Mouse (Mus musculus) cerebellum, adult 8-10 months (tissue): ENCODE data around the gene Mov10.

Source experiments
- DNase-seq: peaks from one replicate; pipeline ENCODE4 v3.0.0; 2022

Gene Mov10

DNA sequence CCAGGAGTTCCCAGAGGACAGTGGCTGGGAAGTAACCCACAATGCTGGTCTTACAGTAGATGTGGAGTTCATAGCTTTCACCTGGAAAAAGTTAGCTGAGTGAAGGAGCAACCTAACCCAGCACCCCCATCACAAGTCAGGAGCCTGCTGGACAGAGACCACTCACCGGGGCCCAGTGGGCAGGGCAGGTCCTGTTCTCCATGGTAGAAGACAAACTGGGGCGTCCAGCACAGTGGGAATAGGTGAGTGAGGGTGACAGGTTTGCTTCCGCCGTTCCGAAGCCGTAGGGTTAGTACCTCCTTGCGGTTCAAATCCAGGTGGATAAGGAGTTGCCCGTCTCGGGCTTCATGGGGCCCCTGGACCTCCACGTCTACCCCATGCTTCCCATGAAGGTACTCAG is 14.1 kb downstream of the Mov10 start:
- no peak for DNase-seq

DNA sequence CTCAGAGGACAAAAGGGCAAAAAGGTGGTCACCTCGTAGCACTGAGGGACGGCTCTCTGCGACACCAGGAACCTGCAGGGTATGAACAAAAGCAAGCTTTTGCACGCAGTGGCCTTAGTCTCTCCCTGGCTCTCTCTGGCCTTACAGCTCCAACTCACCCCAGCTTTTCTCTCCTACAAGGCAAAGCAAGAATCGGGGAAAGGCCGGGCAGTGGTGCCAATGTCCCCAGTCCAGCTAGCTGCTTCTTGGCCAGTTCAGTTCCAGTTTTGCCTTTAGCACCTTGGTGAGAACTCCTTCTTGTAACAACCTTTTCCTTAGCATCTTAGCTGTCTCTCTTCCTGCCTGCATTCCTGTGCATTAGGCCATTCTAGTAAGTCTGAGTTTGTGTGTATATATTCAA is 16.9 kb downstream of the Mov10 start:
- DNase-seq, result no peak

DNA sequence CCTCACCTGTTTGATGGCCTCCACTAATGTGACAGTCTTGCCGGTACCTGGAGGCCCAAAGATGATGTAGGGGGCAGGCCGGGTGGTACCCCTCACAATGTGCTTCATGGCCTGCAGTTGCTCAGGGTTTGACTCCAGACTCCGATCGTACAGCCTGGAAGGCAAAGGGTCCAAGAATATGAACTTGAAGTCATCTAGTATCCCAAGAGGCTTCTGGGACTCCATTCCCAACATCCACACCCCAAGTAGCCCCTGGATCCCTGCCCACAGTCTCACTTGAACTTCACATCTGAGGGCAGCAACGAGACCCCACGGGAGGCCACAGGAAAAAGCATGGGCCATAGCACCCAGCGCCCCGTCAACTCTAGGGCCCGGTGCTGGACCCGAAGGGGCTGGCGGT is 17.7 kb downstream of the Mov10 start:
- no peak for DNase-seq

DNA sequence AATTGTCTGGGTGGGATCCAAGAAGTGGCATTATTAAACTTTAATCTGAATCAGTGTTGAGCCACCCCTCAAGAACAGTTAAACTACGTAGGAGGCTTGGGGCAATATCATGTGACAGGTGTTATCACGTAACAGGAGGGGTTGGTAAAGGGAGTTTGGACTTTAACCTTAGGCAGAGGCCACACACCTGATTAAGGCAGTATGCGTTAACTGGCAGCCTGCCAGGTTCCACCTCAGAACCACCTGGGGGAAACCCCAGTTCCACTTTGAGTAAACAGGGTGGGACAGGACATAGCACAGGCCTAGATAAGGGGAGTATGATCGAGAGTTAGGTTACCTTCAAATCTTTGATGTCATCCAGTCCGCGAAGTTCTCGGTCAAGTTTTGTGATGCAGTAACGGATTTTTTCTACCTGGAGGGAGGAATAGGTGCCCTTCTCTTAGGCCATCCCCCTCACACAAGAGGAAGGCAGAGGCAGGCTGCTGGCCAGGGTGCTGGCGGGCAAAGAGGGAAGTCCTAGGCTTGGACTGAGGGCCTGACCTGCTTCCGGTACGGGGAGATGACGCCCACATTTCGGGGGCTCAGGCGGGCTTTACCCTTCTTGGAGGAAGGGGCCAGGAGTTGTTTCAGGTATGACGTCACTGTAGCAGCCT is 21.8 kb downstream of the Mov10 start:
- no peak for DNase-seq

DNA sequence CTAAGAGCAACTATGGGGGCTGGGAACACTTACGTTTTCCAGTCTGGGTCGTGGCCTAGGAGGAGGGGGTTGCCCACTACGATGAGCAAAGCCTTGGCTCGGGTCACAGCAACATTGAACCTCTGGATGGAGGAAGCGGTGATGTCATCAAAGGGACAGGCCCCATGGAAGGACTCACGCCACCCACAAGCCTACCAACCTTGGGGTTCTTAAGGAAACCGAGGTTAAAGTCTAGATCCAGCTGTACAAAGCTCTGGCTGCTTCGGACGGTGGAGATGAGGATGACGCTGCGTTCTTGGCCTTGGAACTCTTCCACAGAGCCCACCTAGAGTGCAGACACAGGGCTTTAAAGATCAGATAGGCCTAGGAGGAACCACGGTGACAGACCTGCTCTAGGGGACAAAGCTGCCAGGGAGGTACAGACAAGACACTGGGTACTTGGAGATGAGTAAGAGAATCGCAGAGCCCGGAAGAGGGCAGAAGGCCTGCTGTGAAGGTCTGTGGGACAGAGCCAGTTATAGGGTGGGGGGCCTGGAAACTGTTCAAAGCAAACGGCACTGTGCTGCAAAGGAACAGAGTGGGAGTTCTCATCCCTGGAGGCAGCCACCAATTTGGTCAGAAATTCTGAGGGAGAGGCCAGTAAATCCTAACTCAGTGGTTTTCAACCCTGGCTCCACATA is 22.6 kb downstream of the Mov10 start:
- DNase-seq, result no peak

DNA sequence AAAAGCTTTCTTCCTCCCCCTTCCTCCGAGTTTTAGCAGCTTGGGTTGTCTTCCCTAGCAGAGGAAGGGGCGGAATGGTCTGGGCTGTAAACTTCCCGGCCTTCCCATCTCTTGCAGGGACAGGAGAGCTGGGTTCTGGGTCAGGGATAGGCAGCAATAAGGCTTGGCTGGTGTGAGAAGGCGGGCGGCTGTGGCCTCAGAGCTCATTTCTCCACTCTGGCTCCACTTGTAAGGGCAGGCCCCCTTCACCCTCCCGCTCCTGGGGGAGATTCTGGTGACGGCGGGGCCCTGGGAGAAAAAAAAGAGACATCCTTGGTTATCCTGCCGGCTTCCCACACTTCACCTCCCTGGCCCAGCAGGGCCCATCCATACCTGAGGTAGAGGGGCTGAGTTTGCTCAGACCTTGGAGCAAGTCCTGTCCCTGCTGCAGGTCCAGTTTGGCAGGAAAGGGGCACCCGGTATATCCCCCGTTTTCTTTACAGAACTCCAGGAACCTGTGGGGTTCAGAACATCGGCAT is 23.4 kb downstream of the Mov10 start:
- DNase-seq, result no peak

DNA sequence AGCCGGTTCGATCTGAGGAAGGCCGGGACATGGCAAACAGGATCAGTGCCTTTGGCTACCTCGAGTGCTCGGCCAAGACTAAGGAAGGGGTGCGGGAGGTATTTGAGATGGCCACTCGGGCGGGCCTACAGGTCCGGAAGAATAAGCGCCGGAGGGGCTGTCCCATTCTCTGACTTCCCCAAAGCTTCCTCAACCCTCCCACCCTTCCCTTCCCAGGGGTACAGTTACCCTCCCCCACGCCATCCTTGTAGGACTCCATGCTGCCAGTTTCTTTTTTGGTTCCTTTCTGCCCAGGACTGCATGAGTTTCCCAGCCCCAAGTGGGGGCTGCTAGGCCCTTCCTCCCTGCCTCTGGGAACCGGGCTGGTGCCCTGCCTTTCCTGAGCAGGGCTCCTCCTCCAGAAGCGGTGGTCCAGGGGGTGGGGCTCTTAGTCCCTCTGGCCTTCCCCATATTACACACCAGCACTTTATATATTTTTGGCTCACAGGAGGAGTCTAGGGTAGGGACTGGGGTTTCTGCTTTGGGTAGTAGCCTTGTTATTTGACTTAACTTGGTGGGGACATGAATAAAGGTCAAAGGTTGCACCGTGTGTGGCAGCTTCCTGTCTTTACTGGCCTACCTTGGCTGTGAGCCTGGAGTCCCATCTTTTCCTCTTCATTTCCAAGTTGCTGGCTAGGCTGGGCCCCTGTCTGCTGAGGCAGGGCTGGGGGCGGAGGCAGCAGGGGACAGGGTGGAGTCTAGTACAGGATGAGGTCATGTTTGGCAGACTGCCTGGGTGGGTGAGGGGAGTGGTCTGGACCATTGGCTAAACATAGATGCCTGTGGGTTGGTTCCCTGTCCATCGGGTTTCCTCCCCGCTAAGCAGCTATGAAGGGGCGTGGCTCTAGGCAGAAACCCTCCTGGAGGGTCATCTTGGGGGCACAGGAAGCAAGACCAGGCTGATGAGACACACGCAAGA is 24.2 kb downstream of the Mov10 start:
- DNase-seq, result no peak

DNA sequence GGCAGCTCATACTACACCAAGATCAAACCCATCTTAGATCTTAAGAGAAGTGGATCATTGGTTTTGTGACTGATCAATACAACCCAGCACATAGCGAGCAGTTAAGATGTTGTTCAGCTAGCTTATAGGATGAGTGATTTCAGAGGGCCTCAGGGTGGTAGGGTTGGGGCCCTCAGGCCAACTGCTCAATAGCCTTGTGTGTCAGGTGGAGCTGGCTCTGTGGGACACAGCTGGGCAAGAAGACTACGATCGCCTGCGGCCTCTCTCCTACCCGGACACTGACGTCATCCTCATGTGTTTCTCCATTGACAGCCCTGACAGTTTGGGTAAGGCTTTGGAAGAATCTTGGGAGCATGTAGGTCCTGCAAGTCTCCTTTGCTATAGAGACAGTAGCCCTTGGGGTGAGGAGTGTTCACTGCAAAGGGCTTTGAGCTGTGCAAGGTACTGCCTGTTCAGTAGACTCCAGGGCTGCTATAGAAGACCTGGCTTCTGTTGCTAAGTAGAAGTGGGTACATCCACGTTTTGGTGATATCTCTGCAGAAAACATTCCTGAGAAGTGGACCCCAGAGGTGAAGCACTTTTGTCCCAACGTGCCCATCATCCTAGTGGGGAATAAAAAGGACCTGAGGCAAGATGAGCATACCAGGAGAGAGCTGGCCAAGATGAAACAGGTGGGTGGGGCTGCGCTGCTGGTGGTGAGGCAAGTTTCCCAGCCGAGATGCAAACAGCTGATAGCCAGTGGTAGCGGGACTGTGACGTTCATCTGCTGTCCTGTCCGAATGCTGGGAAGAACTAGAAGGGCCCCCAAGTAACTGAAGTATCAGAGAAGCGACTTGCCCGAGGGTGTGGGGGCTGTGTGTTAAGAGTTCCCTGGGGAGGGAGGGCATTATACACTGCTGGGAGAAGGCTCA is 25.7 kb downstream of the Mov10 start:
- no peak for DNase-seq

DNA sequence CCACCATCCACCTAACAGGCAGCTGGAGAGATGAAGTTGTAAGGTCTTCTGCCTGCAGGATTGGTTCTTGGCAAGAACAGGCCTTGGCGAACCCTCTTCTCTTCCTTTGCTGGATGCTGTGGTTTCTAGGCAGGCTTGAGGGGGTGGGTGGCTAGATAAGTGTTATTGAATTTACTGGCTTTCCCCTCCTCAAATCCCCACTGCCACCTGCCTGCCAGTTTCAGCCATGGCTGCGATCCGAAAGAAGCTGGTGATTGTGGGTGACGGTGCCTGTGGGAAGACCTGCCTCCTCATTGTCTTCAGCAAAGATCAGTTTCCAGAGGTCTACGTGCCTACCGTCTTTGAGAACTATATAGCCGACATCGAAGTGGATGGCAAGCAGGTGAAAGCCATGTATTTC is 26.7 kb downstream of the Mov10 start:
- DNase-seq, result no peak

DNA sequence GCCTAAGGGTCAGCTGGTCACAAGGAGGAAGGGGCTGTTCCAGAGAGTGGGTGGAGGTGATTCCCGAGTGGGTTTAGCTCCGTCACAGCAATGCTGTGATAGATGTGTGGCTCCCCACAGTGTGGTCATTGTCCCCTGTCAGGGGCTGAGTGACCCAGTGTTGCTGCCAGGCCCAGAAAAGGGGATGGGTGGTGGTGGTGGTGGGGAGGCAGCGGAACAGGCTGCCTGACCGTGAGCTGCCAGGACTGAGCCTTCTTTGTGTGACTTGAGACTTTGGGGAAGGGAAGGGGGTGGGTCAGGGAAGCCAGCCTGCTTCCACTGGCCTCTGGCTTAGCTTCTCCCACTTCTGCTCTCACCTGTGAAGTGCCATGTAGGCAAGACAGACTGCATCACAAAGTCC is 27.3 kb downstream of the Mov10 start:
- DNase-seq, result no peak

DNA sequence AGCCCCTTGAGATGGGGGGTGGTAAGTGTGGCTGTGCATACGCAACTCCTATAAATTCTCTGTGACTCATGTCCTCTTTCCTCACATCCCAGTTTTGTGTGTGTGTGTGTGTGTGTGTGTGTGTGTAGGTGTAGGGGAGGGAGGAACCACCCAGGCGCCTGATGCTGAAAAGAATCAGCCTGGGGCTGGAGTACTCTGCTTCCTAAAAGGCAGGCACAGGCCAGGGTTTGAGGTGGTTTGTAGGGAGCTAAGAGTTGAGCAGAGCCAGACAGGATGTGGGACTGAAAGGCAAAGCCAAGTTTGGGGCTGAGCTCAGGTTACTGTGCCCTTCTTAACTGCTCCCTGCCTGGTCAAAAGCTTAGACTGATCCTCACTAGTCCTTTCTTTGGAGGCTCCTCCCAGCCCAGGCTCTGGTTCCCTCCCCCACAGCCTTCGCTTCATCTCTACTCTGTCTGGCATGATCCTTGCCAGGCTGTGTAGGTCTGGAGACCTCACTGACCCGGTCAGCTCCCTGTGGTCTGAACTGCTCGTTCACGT is 27.9 kb downstream of the Mov10 start:
- DNase-seq, result no peak

DNA sequence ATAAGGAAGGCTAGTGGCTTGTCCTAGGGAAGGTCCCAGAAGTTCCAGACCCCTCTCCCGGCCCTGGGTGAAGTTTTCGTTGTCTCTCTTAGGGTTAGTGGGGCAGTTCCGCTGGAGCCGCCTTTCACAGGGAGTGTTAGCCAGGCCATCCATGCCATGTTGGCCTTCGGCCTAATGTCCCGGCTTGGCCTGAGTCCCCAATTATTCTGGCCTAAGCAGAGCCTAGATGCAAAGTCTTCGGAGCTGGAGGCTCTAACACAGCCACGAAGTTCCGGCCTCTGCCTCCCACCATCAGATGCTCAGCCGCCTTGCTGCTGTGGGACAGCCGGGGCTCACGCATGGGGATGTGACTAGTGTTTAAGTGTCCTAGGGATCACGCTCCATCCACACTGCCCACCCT is 28.5 kb downstream of the Mov10 start:
- no peak for DNase-seq

DNA sequence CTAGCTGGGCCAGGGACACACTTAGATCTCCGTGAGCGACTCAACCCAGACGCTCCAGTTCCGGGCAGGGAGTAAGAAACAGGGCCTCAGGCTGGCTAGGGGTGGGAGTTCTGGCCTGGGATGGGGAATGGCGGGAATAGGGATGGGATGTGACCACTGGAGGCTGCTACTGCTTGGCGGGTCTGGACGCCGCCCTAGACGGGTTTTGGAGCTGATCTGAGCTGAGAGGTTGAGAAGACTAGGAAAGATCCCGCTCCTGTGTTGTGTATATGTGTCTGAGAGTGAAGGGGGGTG is 29.1 kb downstream of the Mov10 start:
- DNase-seq, result no peak

DNA sequence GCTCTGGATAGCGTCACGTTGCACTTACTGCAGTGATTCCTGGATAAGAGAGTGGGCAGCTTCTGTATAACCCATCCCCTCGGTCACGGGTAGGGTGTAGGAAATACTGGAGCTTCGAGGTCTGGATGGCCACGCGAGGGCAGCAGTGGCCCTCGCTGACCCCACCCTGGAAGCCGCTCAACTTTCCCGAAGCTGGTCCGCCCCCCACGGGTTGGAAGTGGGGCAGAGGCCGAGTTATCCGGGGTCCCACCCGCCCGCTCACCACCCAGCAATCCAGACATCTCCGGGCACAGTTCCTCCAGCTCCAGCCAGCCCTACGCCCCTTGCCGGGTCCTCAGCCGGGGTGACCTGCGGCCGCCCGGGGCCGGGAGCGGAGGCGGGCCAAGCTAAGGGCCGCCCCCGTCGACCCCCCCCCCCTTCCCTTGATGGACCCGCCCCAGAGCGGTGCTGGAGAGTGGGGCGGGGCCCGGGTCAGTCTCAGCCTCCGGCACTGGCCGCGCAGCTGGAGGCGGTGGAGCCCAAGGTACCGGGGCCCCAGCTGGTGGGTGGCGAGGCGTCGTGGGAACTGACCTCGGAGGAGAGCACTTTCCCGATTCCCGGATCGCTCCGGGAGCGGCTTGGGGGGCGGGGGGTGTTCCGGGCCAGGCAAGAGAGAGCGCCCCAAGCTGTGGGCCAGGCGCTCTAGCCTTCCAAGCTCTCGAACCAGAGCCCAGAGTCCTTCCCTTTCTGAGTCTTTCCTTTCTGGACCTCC is 29.6 kb downstream of the Mov10 start:
- peak; percentile 34 for DNase-seq

DNA sequence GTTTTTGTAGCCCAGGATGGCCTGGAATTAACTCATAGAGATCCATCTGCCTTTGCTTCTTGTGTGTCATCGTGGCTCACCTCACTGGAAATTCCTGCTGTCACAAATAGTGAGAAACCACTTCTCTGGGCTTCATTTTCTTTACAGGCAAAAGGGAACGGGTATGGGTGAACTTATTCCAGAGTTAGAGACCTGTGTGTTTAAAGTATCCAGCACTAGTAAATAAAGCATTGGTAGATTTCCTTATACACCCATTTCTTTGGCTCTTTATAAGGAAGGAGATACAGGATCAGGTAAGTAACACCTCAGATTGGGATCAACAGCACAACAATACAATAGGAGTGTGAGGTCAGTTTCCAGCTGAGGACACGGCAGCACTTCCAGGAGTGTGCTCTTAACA is 30.3 kb downstream of the Mov10 start, which contains the start of gene Rhoc:
Rhoc (plus strand) TSS at position 301 of the 400 bp plus-strand sequence.
- DNase-seq, result no peak

DNA sequence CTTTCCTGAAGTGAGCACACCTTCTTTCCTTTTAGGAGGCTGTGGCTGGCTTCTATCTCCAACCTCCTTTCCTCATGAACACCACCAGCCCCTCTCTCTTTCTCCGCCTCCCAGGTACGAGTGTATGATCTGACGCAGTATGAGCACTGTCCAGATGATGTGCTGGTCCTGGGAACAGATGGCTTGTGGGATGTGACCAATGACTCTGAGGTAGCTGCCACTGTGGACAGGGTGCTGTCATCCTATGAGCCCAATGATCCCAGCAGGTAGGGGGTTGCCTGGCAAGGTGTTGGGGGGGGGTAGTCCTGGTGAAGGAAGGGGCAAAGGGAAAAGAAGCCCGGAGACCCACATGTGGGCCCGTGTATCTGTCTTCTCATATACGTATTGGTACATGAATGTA is 33.1 kb downstream of the Mov10 start:
- no peak for DNase-seq

DNA sequence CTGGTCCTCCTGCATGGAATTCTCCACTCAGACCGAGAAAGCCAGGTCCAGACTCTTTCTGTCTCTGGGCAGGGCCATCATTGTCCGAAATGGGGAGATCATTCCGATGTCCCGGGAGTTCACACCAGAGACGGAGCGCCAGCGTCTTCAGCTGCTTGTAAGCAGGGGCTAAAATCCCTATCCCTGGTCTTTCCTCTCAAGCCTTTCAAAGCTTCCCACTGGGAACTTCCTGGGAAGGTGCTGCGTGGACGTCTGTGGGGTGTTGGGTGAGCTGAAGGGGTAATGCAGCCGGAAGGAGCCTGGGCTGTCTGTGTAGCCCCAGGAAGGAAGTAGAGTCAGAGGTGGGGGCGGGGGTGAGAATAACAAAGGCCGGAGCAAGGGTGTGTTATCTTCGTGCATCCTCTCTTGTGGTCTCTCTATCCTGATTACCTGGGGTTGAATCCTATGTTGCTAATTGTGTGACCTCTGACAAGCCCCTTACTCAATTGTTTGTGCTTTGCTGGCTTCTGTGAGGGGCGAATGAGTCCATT is 34.3 kb downstream of the Mov10 start:
- DNase-seq, result no peak

DNA sequence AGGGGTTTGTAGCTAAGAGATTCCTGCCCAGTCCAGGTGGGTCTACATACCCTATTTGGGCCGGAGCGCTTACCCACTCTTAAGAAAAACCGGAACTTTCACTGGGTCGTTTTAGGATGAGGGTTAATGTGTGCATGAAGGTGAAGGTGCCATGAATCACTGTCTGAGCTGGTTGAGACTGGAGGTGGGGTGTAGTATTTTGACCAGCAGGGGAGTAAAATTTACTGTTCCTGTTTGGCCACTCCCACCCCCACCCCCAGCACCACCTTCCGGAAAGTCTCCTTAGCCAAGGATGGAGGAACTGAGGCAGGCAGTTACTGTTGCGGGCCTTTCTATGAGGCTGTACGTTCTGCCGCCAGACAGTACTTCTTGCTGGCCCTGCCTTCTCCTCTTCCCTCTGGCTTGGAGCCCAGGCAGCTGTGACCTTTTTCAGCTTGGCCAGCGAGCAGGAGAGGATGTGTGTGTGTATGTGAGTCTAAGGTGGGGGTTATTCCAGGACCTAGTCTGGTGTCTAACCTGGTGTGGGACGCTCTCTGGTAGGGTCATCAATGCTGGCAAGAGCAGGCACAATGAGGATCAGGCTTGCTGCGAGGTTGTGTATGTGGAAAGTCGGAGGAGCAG is 36.2 kb downstream of the Mov10 start:
- no peak for DNase-seq

DNA sequence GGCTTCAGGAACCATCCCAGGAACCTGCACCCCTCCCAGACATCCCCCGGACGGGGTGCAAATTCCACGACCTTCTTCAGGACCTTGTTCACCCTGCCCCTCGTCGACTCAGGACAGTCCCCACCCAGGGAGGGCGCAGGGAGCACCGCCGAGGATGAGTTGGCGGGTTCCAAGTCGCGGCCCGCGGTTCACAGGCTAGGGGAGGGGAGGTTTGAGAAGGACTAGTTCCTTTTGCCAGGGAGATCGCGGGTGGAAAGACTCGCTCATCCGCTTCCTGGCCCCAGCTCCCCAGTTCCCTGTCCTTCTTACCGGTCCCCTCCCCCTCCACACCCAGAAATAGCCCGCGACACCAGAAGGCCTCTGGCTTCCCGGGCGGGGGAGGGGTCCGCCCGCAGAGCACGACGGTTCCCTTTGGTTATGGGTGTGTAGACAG is 36.9 kb downstream of the Mov10 start, which contains the start of gene Fam19a3:
Fam19a3 (minus strand) TSS at position 370 of the 433 bp plus-strand sequence.
- no peak for DNase-seq

DNA sequence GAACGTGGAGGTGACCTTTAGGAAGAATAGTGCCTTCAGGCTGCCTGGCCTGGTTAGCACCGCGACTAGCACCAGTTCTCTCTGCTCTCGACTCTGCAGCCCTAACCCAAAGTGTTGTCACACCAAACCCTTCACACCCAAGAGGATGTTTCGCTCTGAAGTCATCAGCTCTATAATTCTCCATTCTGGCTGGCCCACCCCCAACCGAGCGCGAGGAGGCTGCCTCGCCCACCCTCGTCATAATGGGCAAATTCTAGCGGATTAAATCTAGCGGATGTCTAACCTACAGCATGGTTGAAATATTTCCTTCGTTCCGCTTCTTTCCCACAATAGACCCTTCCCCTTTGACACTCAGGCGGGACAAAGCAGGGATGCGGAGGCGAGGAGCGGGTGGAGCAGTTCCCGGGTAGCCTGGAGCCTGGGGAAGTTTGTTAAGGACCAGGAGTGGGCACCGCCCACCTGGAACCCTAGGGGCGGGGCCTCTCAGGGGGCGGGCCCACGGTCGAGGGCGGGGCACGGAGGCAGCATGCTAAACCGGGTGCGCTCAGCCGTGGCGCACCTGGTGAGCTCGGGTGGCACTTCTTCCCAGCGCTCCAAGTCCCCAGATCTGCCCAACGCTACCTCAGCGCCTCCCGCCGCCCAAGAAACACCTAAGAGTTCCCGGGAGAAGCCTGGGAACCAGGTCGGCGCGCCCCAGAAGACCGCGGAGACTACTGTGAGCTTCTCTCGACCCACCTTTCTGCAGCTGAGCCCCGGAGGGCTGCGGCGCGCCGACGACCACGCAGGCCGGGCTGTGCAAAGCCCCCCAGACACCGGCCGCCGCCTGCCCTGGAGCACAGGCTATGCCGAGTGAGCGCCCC is 37.6 kb downstream of the Mov10 start, which contains the start of gene Ppm1j:
Ppm1j (plus strand) TSS at position 496 of the 860 bp plus-strand sequence.
- DNase-seq, result no peak
